Mouse (Mus musculus): ENCODE results near the gene Srgap3.

Srgap3 gene

GRCm38 (mm10) chr6:112949220-112949619 is 2.2 kb upstream of the Srgap3 start:
- DNase-seq (ENCODE audit: low read depth): no peak

GRCm38 (mm10) chr6:112948416-112948815 is 1.4 kb upstream of the Srgap3 start:
- DNase-seq (ENCODE audit: low read depth): no peak

- DNase-seq (ENCODE audit: low read depth): no peak
Observed at GRCm38 (mm10) chr6:112946021-112946811, 850 bp downstream of the Srgap3 start.

GRCm38 (mm10) chr6:112945181-112945751 is 1.8 kb downstream of the Srgap3 start:
- DNase-seq (ENCODE audit: low read depth): no peak

GRCm38 (mm10) chr6:112943596-112944245 is 3.3 kb downstream of the Srgap3 start:
- DNase-seq (ENCODE audit: low read depth): no peak

- DNase-seq (ENCODE audit: low read depth): no peak
Observed at GRCm38 (mm10) chr6:112939281-112939680, 7.8 kb downstream of the Srgap3 start.

GRCm38 (mm10) chr6:112937791-112938190 is 9.3 kb downstream of the Srgap3 start:
- no peak for DNase-seq (ENCODE audit: low read depth)

GRCm38 (mm10) chr6:112934501-112934900 is 12.6 kb downstream of the Srgap3 start:
- no peak for DNase-seq (ENCODE audit: low read depth)

- DNase-seq (ENCODE audit: low read depth): no peak
Observed at GRCm38 (mm10) chr6:112932611-112933010, 14.5 kb downstream of the Srgap3 start.

- no peak for DNase-seq (ENCODE audit: low read depth)
Observed at GRCm38 (mm10) chr6:112930011-112930451, 17.0 kb downstream of the Srgap3 start.

- no peak for DNase-seq (ENCODE audit: low read depth)
Observed at GRCm38 (mm10) chr6:112929291-112929984, 17.6 kb downstream of the Srgap3 start.

- no peak for DNase-seq (ENCODE audit: low read depth)
Observed at GRCm38 (mm10) chr6:112928841-112929240, 18.2 kb downstream of the Srgap3 start.

- no peak for DNase-seq (ENCODE audit: low read depth)
Observed at GRCm38 (mm10) chr6:112927341-112927740, 19.7 kb downstream of the Srgap3 start.

GRCm38 (mm10) chr6:112926011-112926410 is 21.1 kb downstream of the Srgap3 start:
- no peak for DNase-seq (ENCODE audit: low read depth)

GRCm38 (mm10) chr6:112925234-112925975 is 21.7 kb downstream of the Srgap3 start:
- DNase-seq (ENCODE audit: low read depth): no peak

- DNase-seq (ENCODE audit: low read depth): no peak
Observed at GRCm38 (mm10) chr6:112924606-112925141, 22.4 kb downstream of the Srgap3 start.

GRCm38 (mm10) chr6:112920619-112921195 is 26.4 kb downstream of the Srgap3 start:
- DNase-seq (ENCODE audit: low read depth): no peak

GRCm38 (mm10) chr6:112917717-112918116 is 29.3 kb downstream of the Srgap3 start:
- DNase-seq (ENCODE audit: low read depth): no peak

GRCm38 (mm10) chr6:112916243-112916642 is 30.8 kb downstream of the Srgap3 start:
- no peak for DNase-seq (ENCODE audit: low read depth)

GRCm38 (mm10) chr6:112912552-112912951 is 34.5 kb downstream of the Srgap3 start:
- DNase-seq (ENCODE audit: low read depth): no peak

- no peak for DNase-seq (ENCODE audit: low read depth)
Observed at GRCm38 (mm10) chr6:112909711-112910110, 37.4 kb downstream of the Srgap3 start.

All from c-Kit-positive CD71-negative TER-119-negative erythroid progenitor cells, embryonic 14.5 days (primary cell).